Mouse (Mus musculus) forebrain, embryonic 16.5 days (tissue): ENCODE results near the gene Plin5. TPM values are rescaled to one million over a fixed set of nuclear protein-coding genes. Genes with fewer than 3 reads are reported as not detected.
"Not testable (repeated sequence)": the region's sequence is repeated elsewhere in the genome, so short reads cannot be mapped to it uniquely, and the experiment has no call there.

Source experiments
- ATAC-seq: fragments of 200-750 bp; cut with Nextera tagmentation; 2 replicates; pipeline ENCODE4 v1.8.0; 2017; ENCODE audit warnings: mild to moderate bottlenecking, moderate library complexity
- H3K27ac ChIP-seq: fragments of 300-500 bp; sonication (generic); 2 replicates; pipeline ENCODE4 v1.5.1; 2014; ENCODE audit warnings: low read length, control low read depth
- H3K27me3 ChIP-seq: fragments of 300-500 bp; sonication (generic); replicated peaks from 2 replicates; pipeline ENCODE4 v1.6.1; 2014; ENCODE audit warnings: low read length; ENCODE audit not compliant: control insufficient read depth, insufficient read depth
- H3K36me3 ChIP-seq: fragments of 300-500 bp; sonication (generic); 2 replicates; pipeline ENCODE4 v1.6.1; 2014; ENCODE audit not compliant: control insufficient read depth, insufficient read depth
- H3K4me1 ChIP-seq: fragments of 300-500 bp; sonication (generic); replicated peaks from 2 replicates; pipeline ENCODE4 v1.6.1; 2014; ENCODE audit warnings: low read length; ENCODE audit not compliant: control insufficient read depth, insufficient read depth
- H3K4me2 ChIP-seq: fragments of 300-500 bp; sonication (generic); 2 replicates; pipeline ENCODE4 v1.6.1; 2014; ENCODE audit warnings: mild to moderate bottlenecking, low read length, control low read depth
- H3K4me3 ChIP-seq: fragments of 300-500 bp; sonication (generic); replicated peaks from 2 replicates; pipeline ENCODE4 v1.5.1; 2014; ENCODE audit warnings: mild to moderate bottlenecking, low read length, control low read depth
- H3K9ac ChIP-seq: fragments of 300-500 bp; sonication (generic); replicated peaks from 2 replicates; pipeline ENCODE4 v1.6.1; 2014; ENCODE audit warnings: low read depth, low read length, control low read depth
- H3K9me3 ChIP-seq: fragments of 300-500 bp; sonication (generic); 2 replicates; pipeline ENCODE4 v1.6.1; 2016; ENCODE audit warnings: low read length; ENCODE audit not compliant: control insufficient read depth
- WGBS: fragments of 180-500 bp; shearing (Covaris S2); extraction: QIAGEN DNeasy Blood & Tissue Kit; methylation state at CpG from one replicate; pipeline ENCODE4 v1.1.7; 2014; 5-methylcytosine and 5-hydroxymethylcytosine counted together
- polyA plus RNA-seq: library from polyadenylated mRNA; unstranded; fragments of >200 nt; fragmentation: Nextera tagmentation; extraction: Ambion mirVana; gene quantifications from 2 replicates; pipeline ENCODE4 v1.2.1, GENCODE M21; 2015

Gene Plin5
- polyA plus RNA-seq, 1 experiment from 2014 or later, result 1.4 TPM

- WGBS, result 46% methylated on average over 5 of the region's 5 CpGs
- Histone ChIP-seq H3K4me2 (no peak overlapping the region), H3K4me3 (no peak overlapping the region), H3K4me1 (no peaks in the 10 kb centered on the region), H3K9me3 (no peaks in the 10 kb centered on the region), H3K9ac (no peak overlapping the region), H3K36me3 (no peaks in the 10 kb centered on the region), H3K27ac (no peak overlapping the region), H3K27me3 (peaks cover 3% of the 10 kb centered on the region; the same call in 1 of the 2 replicates)
- ATAC-seq, result peak; percentile 32; the same call in 1 of the 2 replicates
Observed at GRCm38 (mm10) chr17:56111864-56112263, 5.5 kb downstream of the Plin5 start.

DNA sequence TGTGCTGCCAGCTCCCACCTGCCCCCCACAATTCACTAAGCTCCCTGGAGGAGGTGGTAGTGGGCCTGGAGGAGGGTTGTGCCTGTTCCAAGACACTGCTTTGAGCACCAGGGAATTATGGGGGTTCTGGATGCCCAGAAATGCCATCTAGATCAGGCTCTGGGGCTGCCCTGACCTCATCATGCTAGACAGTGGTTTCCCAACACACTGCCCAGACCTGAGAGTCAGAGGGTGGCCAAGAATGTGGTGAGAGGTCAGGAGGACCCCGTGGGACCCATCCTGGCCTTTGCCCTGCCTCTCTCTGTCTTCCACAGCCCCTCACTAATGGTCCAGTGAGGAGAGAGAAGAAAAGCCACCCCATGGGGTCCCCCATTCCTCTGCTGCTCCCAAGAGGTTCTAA, 6.4 kb downstream of the Plin5 start:
- no peaks in the 10 kb centered on the region for H3K36me3 ChIP-seq
- no peaks in the 10 kb centered on the region for H3K4me1 ChIP-seq
- ATAC-seq, result no peak
- H3K4me3 ChIP-seq, result no peak overlapping the region
- H3K4me2 ChIP-seq, result no peak overlapping the region
- no peak overlapping the region for H3K9ac ChIP-seq
- H3K9me3 ChIP-seq, result no peaks in the 10 kb centered on the region
- H3K27ac ChIP-seq, result no peak overlapping the region
- WGBS, result 56% methylated on average over 1 of the region's 1 CpGs
- H3K27me3 ChIP-seq, result no peaks in the 10 kb centered on the region

- Histone ChIP-seq H3K27me3 (no peaks in the 10 kb centered on the region), H3K36me3 (no peaks in the 10 kb centered on the region), H3K27ac (no peak overlapping the region), H3K4me2 (no peak overlapping the region), H3K9ac (no peak overlapping the region), H3K4me3 (no peak overlapping the region), H3K4me1 (no peaks in the 10 kb centered on the region), H3K9me3 (no peaks in the 10 kb centered on the region)
- no peak for ATAC-seq
- WGBS, result 58% methylated on average over 4 of the region's 4 CpGs
Observed at GRCm38 (mm10) chr17:56110571-56110970, 6.8 kb downstream of the Plin5 start.

DNA sequence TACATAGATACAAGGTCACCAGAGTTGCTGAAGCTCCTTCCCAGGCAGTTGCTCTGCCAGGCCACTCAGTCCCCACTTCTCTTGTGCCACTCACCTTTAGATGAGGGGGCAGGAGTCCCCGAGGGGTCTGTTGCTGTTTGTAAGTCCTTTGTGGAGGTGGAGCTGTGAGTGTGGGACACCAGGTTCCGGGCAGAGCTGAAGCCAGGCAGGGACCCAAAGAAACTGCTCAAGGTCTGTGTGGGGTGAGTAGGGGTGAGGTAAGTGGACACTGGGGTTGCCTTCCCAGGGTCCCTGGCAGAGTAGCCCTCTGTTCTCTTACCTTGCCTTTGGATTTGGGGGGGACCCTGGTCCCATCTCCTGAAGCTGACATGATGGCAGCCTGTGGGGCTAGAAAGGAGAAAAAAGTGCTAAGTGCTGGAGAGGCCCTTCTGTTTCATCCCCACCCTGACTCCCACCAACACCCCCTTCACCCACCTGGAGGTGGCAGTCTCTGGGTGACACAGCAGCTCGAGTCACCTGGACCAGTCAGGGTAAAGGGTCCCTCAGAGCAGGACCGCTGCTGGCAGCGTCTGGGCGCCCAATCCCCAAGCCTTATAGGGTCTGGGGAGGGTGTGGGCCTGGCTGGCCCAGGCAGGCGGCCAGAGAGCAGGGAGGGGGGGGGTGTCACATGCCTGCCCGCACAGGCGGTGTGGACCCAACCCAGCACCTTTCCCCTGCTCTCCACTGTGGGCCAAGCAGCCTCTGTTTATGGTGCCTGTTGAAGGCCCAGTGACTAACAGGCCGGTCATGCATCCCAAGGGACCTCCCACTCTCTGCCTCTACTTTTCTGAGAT, 8.0 kb downstream of the Plin5 start, which contains the start of gene Plin4:
TSS of gene Plin4 (minus strand) at position 585 of the 833 bp plus-strand sequence.
- ATAC-seq, result no peak
- no peaks in the 10 kb centered on the region for H3K4me1 ChIP-seq
- H3K9me3 ChIP-seq, result no peaks in the 10 kb centered on the region
- no peak within 1 kb of the TSS for H3K4me2 ChIP-seq
- no peak within 1 kb of the TSS for H3K4me3 ChIP-seq
- WGBS, result 67% methylated on average over 9 of the region's 10 CpGs
- H3K9ac ChIP-seq, result no peak within 1 kb of the TSS
- no peak within 1 kb of the TSS for H3K27ac ChIP-seq
- no peaks in the 10 kb centered on the region for H3K27me3 ChIP-seq
- H3K36me3 ChIP-seq, result no peaks in the 10 kb centered on the region

DNA sequence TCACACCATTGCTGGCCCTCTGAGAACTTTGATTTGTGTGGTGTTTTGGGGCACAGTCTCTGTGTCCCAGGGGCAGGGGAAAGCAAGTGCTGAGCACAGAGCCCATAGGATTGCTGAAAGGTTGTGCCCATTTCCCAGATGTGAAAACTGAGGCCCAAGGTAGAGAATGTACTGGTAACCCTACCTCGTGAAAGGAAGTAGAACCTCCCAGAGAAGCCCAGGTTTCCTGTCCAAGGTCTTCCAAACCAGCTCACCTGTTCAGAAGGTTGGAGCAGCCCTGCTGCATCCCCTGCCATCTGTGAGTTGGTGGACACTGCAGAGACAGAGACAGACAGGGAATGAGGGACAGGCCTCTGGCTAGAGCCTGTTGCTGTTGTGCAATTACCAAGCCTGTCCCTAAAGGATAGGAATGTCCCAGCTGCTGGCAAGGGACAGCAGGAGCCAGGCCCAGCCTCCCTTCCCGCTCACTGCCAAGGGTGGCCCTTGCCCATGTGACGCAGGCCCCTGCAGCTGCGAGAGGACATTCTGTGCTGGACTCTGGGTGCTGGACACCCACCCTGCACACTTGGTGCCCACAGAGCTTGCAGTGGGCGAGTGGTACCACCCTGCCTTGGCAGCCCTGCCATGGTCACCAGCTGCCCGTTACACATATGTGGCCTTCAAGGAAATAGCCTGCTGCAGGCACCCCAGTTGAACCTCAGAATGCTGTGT, 8.9 kb downstream of the Plin5 start:
- Histone ChIP-seq H3K27ac (no peak overlapping the region), H3K27me3 (no peaks in the 10 kb centered on the region), H3K4me3 (no peak overlapping the region), H3K4me2 (no peak overlapping the region), H3K9ac (no peak overlapping the region), H3K4me1 (no peaks in the 10 kb centered on the region), H3K36me3 (no peaks in the 10 kb centered on the region), H3K9me3 (no peaks in the 10 kb centered on the region)
- 84% methylated on average over 6 of the region's 6 CpGs for WGBS
- no peak for ATAC-seq

DNA sequence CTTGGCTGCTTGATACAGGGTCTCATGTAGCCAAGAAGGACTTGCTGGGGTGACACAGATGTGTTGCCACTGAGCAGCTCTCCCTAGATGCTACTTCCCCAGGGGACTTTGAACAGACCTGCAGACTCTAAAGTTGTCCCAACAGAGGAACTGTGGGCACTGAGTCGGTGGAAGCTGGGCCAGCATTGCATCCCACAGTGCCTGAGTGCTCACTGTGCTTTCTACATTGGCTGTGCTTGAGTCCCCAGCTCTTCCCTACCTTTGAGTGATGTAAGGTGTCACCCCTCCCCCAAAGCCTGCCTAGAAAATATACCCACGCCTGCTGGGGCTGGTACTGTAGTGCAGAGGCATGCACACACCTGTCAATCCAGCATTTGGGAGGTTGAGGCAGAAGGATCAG, 9.7 kb downstream of the Plin5 start:
- Histone ChIP-seq H3K9me3 (no peaks in the 10 kb centered on the region), H3K27me3 (no peaks in the 10 kb centered on the region), H3K9ac (no peak overlapping the region), H3K4me2 (no peak overlapping the region), H3K36me3 (peaks cover 1% of the 10 kb centered on the region), H3K27ac (no peak overlapping the region), H3K4me3 (no peak overlapping the region), H3K4me1 (no peaks in the 10 kb centered on the region)
- WGBS, result 68% methylated on average over 2 of the region's 2 CpGs
- ATAC-seq, result no peak

- no peaks in the 10 kb centered on the region for H3K27me3 ChIP-seq
- 86% methylated on average over 4 of the region's 4 CpGs for WGBS
- H3K9ac ChIP-seq, result no peak overlapping the region
- no peak overlapping the region for H3K4me3 ChIP-seq
- no peak overlapping the region for H3K27ac ChIP-seq
- ATAC-seq, result no peak
- no peaks in the 10 kb centered on the region for H3K4me1 ChIP-seq
- H3K36me3 ChIP-seq, result peaks cover 8% of the 10 kb centered on the region
- no peak overlapping the region for H3K4me2 ChIP-seq
- H3K9me3 ChIP-seq, result no peaks in the 10 kb centered on the region
Observed at GRCm38 (mm10) chr17:56106981-56107380, 10.4 kb downstream of the Plin5 start.

GRCm38 (mm10) chr17:56106436-56106835, 11.0 kb downstream of the Plin5 start:
- H3K9me3 ChIP-seq, result not testable (repeated sequence)
- WGBS, result 97% methylated on average over 4 of the region's 4 CpGs

DNA sequence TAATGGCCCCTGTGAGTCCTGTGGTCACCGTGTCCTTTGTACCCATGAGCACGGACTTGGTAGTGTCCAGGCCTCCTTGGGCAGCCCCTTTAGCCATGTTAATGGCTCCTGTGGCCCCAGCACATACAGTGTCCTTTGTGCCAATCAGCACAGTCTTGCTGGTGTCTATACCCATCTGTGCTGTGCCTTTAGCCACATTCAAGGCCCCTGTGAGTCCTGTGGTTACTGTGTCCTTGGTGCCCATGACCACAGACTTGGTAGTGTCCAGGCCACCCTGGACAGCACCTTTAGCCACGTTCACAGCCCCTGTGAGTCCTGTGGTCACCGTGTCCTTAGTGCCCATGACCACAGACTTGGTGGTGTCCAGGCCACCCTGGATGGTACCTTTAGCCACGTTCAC, 12.6 kb downstream of the Plin5 start:
- not testable (repeated sequence) for H3K27me3 ChIP-seq, H3K4me2 ChIP-seq, H3K4me3 ChIP-seq, H3K9me3 ChIP-seq, H3K9ac ChIP-seq, H3K4me1 ChIP-seq, H3K27ac ChIP-seq, ATAC-seq
- WGBS, result no CpG with 5 or more reads among the region's 5 CpGs
- H3K36me3 ChIP-seq, result peaks cover 19% of the 10 kb centered on the region

More at GRCm38 (mm10) chr17:56106436-56106835, 11.0 kb downstream of the Plin5 start:
- not testable (repeated sequence) for H3K9ac ChIP-seq, H3K4me1 ChIP-seq, H3K36me3 ChIP-seq, H3K27ac ChIP-seq, H3K4me2 ChIP-seq, H3K4me3 ChIP-seq, ATAC-seq, H3K27me3 ChIP-seq
